Mouse (Mus musculus): Measurements from ENCODE around the gene Btla.

GRCm38 (mm10) chr16:45259663-45260062 is 35.5 kb downstream of the Btla start:
- TF ChIP-seq CTCF (IDR thresholded peaks at IDR 0.05; ENCODE audit: low read depth) (peak; percentile 36), EP300 (IDR thresholded peaks at IDR 0.05; ENCODE audit: low read depth) (no peak)

All from liver, postnatal 0 days (tissue).